Mouse (Mus musculus): ENCODE results near the gene Golt1a.

DNA sequence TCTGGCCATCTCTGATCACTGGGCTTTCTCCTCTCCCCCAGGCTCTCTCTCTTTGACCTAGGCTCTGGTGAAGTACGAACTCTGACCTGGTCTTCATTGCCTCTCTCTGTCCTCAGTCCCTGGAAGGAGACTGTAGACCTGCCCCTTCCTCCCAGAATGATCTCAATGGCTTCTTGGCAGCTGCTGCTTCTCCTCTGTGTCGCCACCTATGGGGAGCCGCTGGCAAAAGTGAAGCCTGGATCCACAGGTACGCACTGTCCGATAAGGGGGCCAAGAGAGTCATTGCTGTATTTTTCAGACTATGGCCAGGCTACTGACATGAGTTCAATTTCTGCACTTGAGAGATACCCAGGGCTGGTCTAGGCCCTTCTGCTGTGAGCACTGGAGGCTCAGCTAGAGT is 17.5 kb downstream of the Golt1a start:
- TF ChIP-seq CTCF (IDR thresholded peaks at IDR 0.05; ENCODE audit: low read depth) (peak; percentile 11; the same call in 1 of the 2 replicates), EP300 (IDR thresholded peaks at IDR 0.05; ENCODE audit: low read depth) (no peak)

Data from liver, embryonic 14.5 days (tissue).